In genomic region chrX:93289851-93290380, GRCm38 (mm10) we compare ENCODE assay signal across 17 mouse cellular contexts. TPM values are rescaled to one million over a fixed set of nuclear protein-coding genes. Genes with fewer than 3 reads are reported as not detected.
DNase-seq lines count a peak whose midpoint lies in the region; ATAC-seq lines count a peak whose summit lies in the region.
"Had no signal": no experiment of that assay in that cellular context is flagged by ENCODE, and none has a peak within 500 bp of the region (broad histone marks: within the 10 kb centered on the region; RNA-seq: fewer than 3 reads in every experiment).

No protein-coding gene starts in this region.

- no peaks in the 10 kb centered on the region for H3K4me1 ChIP-seq in hindbrain, embryonic 11.5 days (replicated peaks; ENCODE audit: control insufficient read depth, insufficient read depth, low read length)
- H3K4me1 ChIP-seq in hindbrain, embryonic 16.5 days (ENCODE audit: control insufficient read depth, insufficient read depth, low read depth, low read length) = peaks cover 9% of the 10 kb centered on the region
- no peaks in the 10 kb centered on the region; the same call in 1 of the 2 replicates for H3K4me1 ChIP-seq in forebrain, embryonic 12.5 days
- H3K4me1 ChIP-seq in midbrain, embryonic 13.5 days (replicated peaks) = peaks cover 12% of the 10 kb centered on the region

- ATAC-seq in hindbrain, embryonic 11.5 days (ENCODE audit: low FRiP score) = no peak
- ATAC-seq in hindbrain, embryonic 16.5 days = no peak
- ATAC-seq in forebrain, embryonic 12.5 days (ENCODE audit: low FRiP score) = no peak
- ATAC-seq in midbrain, embryonic 13.5 days = no peak
- ATAC-seq: activated CD4-positive, CD25-positive, alpha-beta regulatory T cell, adult 4 months; intestine, embryonic 16.5 days; lung, postnatal 0 days had no signal

- H3K27ac ChIP-seq in hindbrain, embryonic 11.5 days (ENCODE audit: low read depth, low read length) = no peak overlapping the region
- no peak overlapping the region for H3K27ac ChIP-seq in hindbrain, embryonic 16.5 days (ENCODE audit: low read depth, low read length)
- peak overlapping the region; percentile 84 for H3K27ac ChIP-seq in forebrain, embryonic 12.5 days
- H3K27ac ChIP-seq in midbrain, embryonic 13.5 days = 0 out of 2 replicates have a peak overlapping the region, but pooled peaks have one; percentile 48

- DNase-seq in hindbrain, embryonic 11.5 days (ENCODE audit: low spot score) = peak; percentile 49
- peak; percentile 8 to 31 for DNase-seq in B cell, adult 2 months
- no peak for DNase-seq in spleen, adult 18-20 months
- no peak for DNase-seq in cerebellum, postnatal 10 days
- no peak for DNase-seq in lung, postnatal 25 days (ENCODE audit: low spot score)
- DNase-seq: gastrocnemius, postnatal 25 days; kidney, postnatal 36 days; thymus, adult 18-20 months had no signal

- no peaks in the 10 kb centered on the region for H3K9me3 ChIP-seq in hindbrain, embryonic 11.5 days (ENCODE audit: control insufficient read depth, low read length)
- peaks cover 5% of the 10 kb centered on the region for H3K9me3 ChIP-seq in hindbrain, embryonic 16.5 days (ENCODE audit: control insufficient read depth, low read length)
- no peaks in the 10 kb centered on the region for H3K9me3 ChIP-seq in forebrain, embryonic 12.5 days
- H3K9me3 ChIP-seq in midbrain, embryonic 13.5 days = no peaks in the 10 kb centered on the region

- WGBS in hindbrain, embryonic 11.5 days = 19% methylated on average over 12 of the region's 12 CpGs
- WGBS in hindbrain, embryonic 16.5 days = 18% methylated on average over 12 of the region's 12 CpGs
- WGBS in forebrain, embryonic 12.5 days = 12% methylated on average over 12 of the region's 12 CpGs
- 16% methylated on average over 12 of the region's 12 CpGs for WGBS in midbrain, embryonic 13.5 days

- no peak overlapping the region for H3K9ac ChIP-seq in hindbrain, embryonic 11.5 days (ENCODE audit: low read depth, low read length)
- H3K9ac ChIP-seq in hindbrain, embryonic 16.5 days (ENCODE audit: low read depth, low read length) = no peak overlapping the region
- H3K9ac ChIP-seq in forebrain, embryonic 12.5 days = peak overlapping the region; percentile 83
- peak overlapping the region; percentile 44 for H3K9ac ChIP-seq in midbrain, embryonic 13.5 days (replicated peaks)

- H3K36me3 ChIP-seq in hindbrain, embryonic 11.5 days (ENCODE audit: control insufficient read depth, insufficient read depth, low read length) = no peaks in the 10 kb centered on the region
- no peaks in the 10 kb centered on the region for H3K36me3 ChIP-seq in hindbrain, embryonic 16.5 days (ENCODE audit: control insufficient read depth, insufficient read depth, low read length)
- no peaks in the 10 kb centered on the region for H3K36me3 ChIP-seq in forebrain, embryonic 12.5 days (replicated peaks)
- H3K36me3 ChIP-seq in midbrain, embryonic 13.5 days = no peaks in the 10 kb centered on the region

- no peak overlapping the region for H3K4me3 ChIP-seq in hindbrain, embryonic 11.5 days (ENCODE audit: low read depth, low read length)
- H3K4me3 ChIP-seq in hindbrain, embryonic 16.5 days (ENCODE audit: low read length) = no peak overlapping the region
- H3K4me3 ChIP-seq in forebrain, embryonic 12.5 days (replicated peaks) = peak overlapping the region; percentile 61
- peak overlapping the region; percentile 43 for H3K4me3 ChIP-seq in midbrain, embryonic 13.5 days (replicated peaks)
- H3K4me3 ChIP-seq: erythroblast, embryonic 14.5 days had no signal

- H3K4me2 ChIP-seq in hindbrain, embryonic 11.5 days (replicated peaks; ENCODE audit: low read depth, low read length) = no peak overlapping the region
- no peak overlapping the region for H3K4me2 ChIP-seq in hindbrain, embryonic 16.5 days (ENCODE audit: low read length)
- H3K4me2 ChIP-seq in forebrain, embryonic 12.5 days = peak overlapping the region; percentile 56
- H3K4me2 ChIP-seq in midbrain, embryonic 13.5 days (replicated peaks) = peak overlapping the region; percentile 64

- peaks cover 81% of the 10 kb centered on the region for H3K27me3 ChIP-seq in hindbrain, embryonic 11.5 days (ENCODE audit: control insufficient read depth, insufficient read depth, low read length)
- peaks cover 31% of the 10 kb centered on the region for H3K27me3 ChIP-seq in hindbrain, embryonic 16.5 days (replicated peaks; ENCODE audit: control insufficient read depth, insufficient read depth, low read length)
- peaks cover 12% of the 10 kb centered on the region; the same call in 1 of the 2 replicates for H3K27me3 ChIP-seq in forebrain, embryonic 12.5 days
- peaks cover 90% of the 10 kb centered on the region for H3K27me3 ChIP-seq in midbrain, embryonic 13.5 days

RNA-seq across cellular contexts. Expression of gene Arx, which starts 3.7 kb away (rescaled TPM):
- polyA plus RNA-seq in hindbrain, embryonic 11.5 days (2014; fragmentation: Nextera tagmentation; extraction: Ambion mirVana) = 1.3 and 2.0 TPM in 2 replicates
- 0.59 and 1.6 TPM in 2 replicates for polyA plus RNA-seq in hindbrain, embryonic 16.5 days (2015; fragmentation: Nextera tagmentation; extraction: Ambion mirVana)
- polyA plus RNA-seq in forebrain, embryonic 12.5 days (2016; fragmentation: Nextera tagmentation; extraction: Ambion mirVana) = 69.1 and 78.4 TPM in 2 replicates
- 13.9 and 16.4 TPM in 2 replicates for polyA plus RNA-seq in midbrain, embryonic 13.5 days (2015; fragmentation: Nextera tagmentation; extraction: Ambion mirVana)
- polyA plus RNA-seq: activated CD4-positive, CD25-positive, alpha-beta regulatory T cell, adult 4 months; erythroblast, embryonic 14.5 days; heart, postnatal 0 days; lung, postnatal 0 days; spleen, adult 2 months had no signal

Comparison
In these comparisons a context has a peak if more than half of its experiments do, and no peak if none do; other contexts are left out.
1. DNase-seq: peak in hindbrain, embryonic 11.5 days (single experiment) and B cell, adult 2 months (2 of 2); none in spleen, adult 18-20 months (0 of 2), cerebellum, postnatal 10 days (0 of 2) and lung, postnatal 25 days (single experiment).
2. H3K27ac ChIP-seq: peak in forebrain, embryonic 12.5 days (single experiment) and midbrain, embryonic 13.5 days (single experiment); none in hindbrain, embryonic 11.5 days (single experiment) and hindbrain, embryonic 16.5 days (single experiment).
3. H3K4me2 ChIP-seq: peak in forebrain, embryonic 12.5 days (single experiment) and midbrain, embryonic 13.5 days (single experiment); none in hindbrain, embryonic 11.5 days (single experiment) and hindbrain, embryonic 16.5 days (single experiment).
4. H3K4me3 ChIP-seq: peak in forebrain, embryonic 12.5 days (single experiment) and midbrain, embryonic 13.5 days (single experiment); none in hindbrain, embryonic 11.5 days (single experiment) and hindbrain, embryonic 16.5 days (single experiment).
5. H3K9ac ChIP-seq: peak in forebrain, embryonic 12.5 days (single experiment) and midbrain, embryonic 13.5 days (single experiment); none in hindbrain, embryonic 11.5 days (single experiment) and hindbrain, embryonic 16.5 days (single experiment).